Mouse (Mus musculus): ENCODE measurements around the gene Cntnap2. TPM values are rescaled to one million over a fixed set of nuclear protein-coding genes. Genes with fewer than 3 reads are reported as not detected.
A peak's percentile ranks its signal among the peaks of the same experiment; 100 is the strongest.
"Not testable (repeated sequence)": the region's sequence is repeated elsewhere in the genome, so short reads cannot be mapped to it uniquely, and the experiment has no call there.

Cntnap2 gene
- total RNA-seq, 2 experiments from 2014 or later = 8.8 to 10.6 TPM

DNA sequence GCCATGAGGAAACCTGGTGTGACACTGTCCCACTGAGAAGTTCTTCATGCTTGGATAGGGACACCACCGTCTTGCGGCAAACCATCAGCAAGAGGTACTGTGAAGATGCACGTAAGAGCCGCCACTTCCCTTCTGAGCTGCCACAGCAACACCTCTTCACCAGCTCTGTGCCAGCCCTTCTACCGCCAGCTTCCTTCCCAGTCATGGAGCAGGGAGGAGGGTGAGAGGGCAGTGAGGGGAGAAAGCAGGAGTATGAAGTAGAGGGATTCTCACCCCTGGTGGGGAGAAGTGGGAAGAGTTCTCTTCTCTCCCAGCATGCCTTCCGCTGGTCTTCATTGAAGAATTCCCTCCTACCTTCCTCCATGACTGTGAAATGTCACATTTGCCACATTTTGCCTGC is 2129.4 kb downstream of the Cntnap2 start:
- intact Hi-C loops (cut with DNase I; ENCODE audit: low total_unique reads) = not testable (repeated sequence)

GRCm38 (mm10) chr6:47190282-47190681 is 2131.1 kb downstream of the Cntnap2 start:
- intact Hi-C loops (cut with DNase I; ENCODE audit: low total_unique reads) = no loop called here
- DNase-seq = no peak

More for the DNA sequence above, 2129.4 kb downstream of the Cntnap2 start:
- DNase-seq = not testable (repeated sequence)

DNA sequence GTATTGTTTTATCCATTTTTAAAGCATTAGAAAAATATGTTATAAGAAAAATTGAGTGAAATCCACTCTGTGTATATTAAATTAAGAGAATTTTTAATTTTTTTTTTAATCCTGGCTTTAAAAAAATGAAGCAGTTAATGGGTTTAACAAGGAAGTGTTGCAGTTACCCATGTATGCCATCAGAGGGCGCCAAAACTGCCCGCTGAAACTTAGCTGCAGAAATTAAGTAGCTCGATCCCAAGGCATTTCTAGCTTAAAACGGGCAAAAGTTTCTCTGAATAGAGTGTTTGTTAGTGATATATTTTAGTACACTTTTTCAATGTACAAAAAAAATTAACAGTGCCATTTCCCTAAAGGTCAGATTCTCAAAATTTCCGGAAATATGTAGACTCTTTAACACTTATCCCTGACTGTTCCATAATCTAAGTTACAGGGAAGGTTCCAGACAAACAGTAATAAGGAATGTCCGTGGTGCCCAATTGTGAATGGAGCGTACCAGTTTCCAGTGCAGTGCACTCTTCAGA is 2132.2 kb downstream of the Cntnap2 start:
- peak; percentile 24 for DNase-seq
- intact Hi-C loops (cut with DNase I; ENCODE audit: low total_unique reads) = no loop called here

GRCm38 (mm10) chr6:47191940-47192339 is 2132.8 kb downstream of the Cntnap2 start:
- no peak for DNase-seq
- intact Hi-C loops (cut with DNase I; ENCODE audit: low total_unique reads) = no loop called here

- no peak for DNase-seq
- intact Hi-C loops (cut with DNase I; ENCODE audit: low total_unique reads) = no loop called here
Observed at GRCm38 (mm10) chr6:47192478-47192877, 2133.3 kb downstream of the Cntnap2 start.

DNA sequence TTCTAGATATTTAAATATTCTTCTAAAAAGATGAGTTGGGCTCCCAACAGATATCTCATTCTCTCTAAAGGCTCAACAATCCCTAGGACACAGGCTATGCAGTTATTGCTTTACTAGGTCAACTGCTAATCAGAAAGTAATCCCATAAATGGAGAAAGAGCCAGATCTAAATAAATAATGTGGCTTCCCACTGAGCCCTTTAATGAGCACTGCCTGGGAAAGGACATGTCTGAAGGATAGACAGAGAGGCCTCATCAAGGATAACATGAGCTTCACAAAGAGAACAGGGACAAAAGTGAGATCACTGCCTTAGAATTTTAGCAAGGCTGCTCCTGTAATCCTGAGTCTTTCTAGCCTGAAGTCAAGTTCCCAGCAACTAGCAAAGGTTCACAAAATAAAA is 2138.4 kb downstream of the Cntnap2 start:
- intact Hi-C loops (cut with DNase I; ENCODE audit: low total_unique reads) = no loop called here
- no peak for DNase-seq

GRCm38 (mm10) chr6:47200671-47201070 is 2141.5 kb downstream of the Cntnap2 start:
- intact Hi-C loops (cut with DNase I; ENCODE audit: low total_unique reads) = no loop called here
- no peak for DNase-seq

GRCm38 (mm10) chr6:47208031-47208430 is 2148.9 kb downstream of the Cntnap2 start:
- DNase-seq = no peak
- intact Hi-C loops (cut with DNase I; ENCODE audit: low total_unique reads) = no loop called here

GRCm38 (mm10) chr6:47214731-47215130 is 2155.6 kb downstream of the Cntnap2 start:
- no peak for DNase-seq

DNA sequence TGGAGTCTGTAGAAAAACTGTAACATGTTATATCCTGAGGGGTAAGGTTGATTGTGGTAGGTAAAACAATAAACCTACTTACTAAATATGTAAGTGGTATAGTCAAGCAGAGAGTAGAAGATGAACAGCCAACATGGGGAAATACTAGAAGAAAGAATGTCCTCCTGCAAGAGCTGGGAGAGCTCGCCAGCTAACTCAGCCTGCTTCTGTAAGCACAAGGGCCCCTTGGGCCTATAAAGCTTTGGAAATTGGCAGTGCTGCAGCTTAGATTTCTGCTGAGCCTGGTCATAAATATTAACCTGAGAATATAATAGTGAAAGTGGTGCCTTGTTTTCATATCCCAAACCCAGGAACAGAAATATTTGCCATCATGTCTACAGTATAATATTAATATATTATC is 2164.4 kb downstream of the Cntnap2 start:
- DNase-seq = peak; percentile 21

More at GRCm38 (mm10) chr6:47214731-47215130, 2155.6 kb downstream of the Cntnap2 start:
- intact Hi-C loops (cut with DNase I; ENCODE audit: low total_unique reads) = no loop called here

GRCm38 (mm10) chr6:47225391-47225790 is 2166.2 kb downstream of the Cntnap2 start:
- DNase-seq; intact Hi-C loops (cut with DNase I; ENCODE audit: low total_unique reads): not testable (repeated sequence)

More for the DNA sequence above, 2164.4 kb downstream of the Cntnap2 start:
- intact Hi-C loops (cut with DNase I; ENCODE audit: low total_unique reads) = not testable (repeated sequence)

DNA sequence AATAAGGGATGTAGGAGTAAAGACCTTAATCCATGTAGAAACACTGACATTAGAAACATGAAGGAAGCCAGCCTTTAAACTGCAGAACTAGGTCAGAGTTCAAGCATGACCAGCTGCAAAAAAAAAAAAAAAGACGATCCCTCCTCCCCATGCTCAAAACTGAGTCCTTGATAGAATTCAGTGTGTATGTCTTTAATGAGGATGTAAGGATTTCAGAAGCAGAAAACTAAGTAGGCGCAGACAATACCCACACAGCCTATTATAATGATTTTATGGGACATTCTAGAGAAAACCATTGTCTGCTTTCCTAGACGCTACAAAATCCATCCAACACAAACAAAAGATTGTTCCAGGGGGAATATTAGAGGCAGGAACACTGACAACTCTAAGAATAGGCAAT is 2168.4 kb downstream of the Cntnap2 start:
- DNase-seq = no peak
- intact Hi-C loops (cut with DNase I; ENCODE audit: low total_unique reads) = no loop called here

GRCm38 (mm10) chr6:47228676-47229317 is 2169.6 kb downstream of the Cntnap2 start:
- DNase-seq = no peak
- intact Hi-C loops (cut with DNase I; ENCODE audit: low total_unique reads) = no loop called here

DNA sequence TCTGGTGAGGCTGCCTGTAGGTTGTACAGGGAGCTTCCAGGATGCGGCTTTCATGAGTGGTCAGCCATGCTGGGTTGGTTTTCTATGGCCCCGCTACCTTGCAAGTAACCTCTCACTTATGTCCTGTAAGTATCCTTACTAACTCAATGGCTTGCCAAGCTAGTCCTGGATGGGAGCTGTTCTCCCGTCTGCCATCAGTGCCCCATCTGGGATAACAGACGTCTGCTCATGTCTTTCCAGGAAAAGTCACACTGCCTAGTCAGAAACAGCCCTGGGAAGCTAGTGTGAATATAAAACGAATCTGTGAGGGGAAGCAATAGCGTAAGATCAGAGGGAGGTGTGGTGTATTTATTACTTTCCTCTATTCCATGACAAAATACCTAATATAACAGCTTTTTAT is 2172.4 kb downstream of the Cntnap2 start:
- intact Hi-C loops (cut with DNase I; ENCODE audit: low total_unique reads) = no loop called here
- DNase-seq = no peak

DNA sequence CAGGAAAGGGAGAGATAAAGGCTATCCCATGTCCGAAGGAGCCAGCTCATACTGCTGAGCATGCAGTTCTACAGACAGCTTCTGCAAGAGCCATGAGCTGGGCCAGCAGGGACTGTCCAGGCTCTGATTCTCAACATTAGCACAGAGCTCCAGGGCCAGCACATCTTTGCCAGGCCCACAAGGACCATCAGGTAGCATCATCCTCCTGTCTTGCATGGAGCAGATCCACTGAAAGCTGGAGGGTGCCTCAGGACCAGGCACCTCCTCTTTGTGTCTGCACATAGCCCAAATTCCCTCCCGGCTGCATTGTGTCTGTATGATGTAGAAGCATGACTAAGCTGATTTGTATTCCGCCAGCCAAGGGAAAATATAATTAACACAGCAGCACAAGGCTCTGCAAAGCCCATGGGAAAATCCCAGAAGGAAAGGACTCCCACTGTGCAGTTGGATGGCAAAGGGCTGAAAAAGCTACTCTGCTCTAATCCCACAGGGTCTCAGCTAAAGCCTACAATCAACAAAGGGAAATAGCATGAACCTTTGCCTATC is 2180.3 kb downstream of the Cntnap2 start:
- no peak for DNase-seq
- intact Hi-C loops (cut with DNase I; ENCODE audit: low total_unique reads) = no loop called here

- DNase-seq = no peak
- intact Hi-C loops (cut with DNase I; ENCODE audit: low total_unique reads) = no loop called here
Observed at GRCm38 (mm10) chr6:47241379-47241778, 2182.2 kb downstream of the Cntnap2 start.

GRCm38 (mm10) chr6:47243863-47244606 is 2184.9 kb downstream of the Cntnap2 start:
- intact Hi-C loops (cut with DNase I; ENCODE audit: low total_unique reads) = no loop called here

DNA sequence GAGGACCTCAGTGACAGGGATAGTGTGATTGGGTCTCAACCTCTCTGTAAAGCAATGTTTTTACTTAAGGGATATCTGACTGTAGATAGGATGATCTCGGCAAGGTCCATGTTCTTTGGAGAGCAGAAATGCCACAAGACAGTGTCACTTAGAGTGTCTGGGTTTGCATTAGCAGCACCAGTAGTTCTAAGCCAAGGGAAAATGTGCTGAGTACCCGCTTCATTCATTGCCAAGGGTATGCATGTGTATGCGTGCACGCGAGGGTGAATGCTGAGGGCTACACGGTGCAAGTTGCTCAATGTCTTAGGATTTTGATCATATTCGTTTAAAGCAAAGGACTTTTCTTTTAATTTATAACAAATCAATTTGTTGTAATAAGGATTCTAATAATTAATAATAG is 2185.5 kb downstream of the Cntnap2 start:
- DNase-seq = no peak
- intact Hi-C loops (cut with DNase I; ENCODE audit: low total_unique reads) = no loop called here

More at GRCm38 (mm10) chr6:47243863-47244606, 2184.9 kb downstream of the Cntnap2 start:
- DNase-seq = no peak

DNA sequence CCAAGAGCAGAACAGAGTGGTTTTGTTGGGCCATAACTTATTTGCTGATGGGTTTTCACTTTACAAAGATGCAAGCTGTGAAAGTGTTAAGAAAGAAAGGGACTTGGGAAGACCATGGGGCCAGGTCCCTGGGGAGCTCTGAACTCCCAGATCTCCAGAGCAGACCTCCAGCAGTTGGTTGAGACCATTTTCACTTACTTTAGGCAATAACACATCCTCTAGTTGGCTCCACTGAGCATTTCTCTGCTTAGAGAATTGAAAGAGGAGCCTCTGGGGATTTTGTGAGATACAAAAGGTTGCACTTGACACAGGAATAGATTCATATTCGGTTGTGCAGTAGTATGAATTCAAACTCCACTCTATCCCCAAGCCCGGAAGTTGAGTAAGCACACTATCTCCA is 2196.1 kb downstream of the Cntnap2 start:
- intact Hi-C loops (cut with DNase I; ENCODE audit: low total_unique reads) = no loop called here
- DNase-seq = no peak

GRCm38 (mm10) chr6:47256227-47256887 is 2197.2 kb downstream of the Cntnap2 start:
- DNase-seq = no peak
- intact Hi-C loops (cut with DNase I; ENCODE audit: low total_unique reads) = no loop called here
